Mouse (Mus musculus) gastrocnemius, postnatal 10 days (tissue): ENCODE measurements around the gene 4932438A13Rik. TPM values are rescaled to one million over a fixed set of nuclear protein-coding genes. Genes with fewer than 3 reads are reported as not detected.
A peak's percentile ranks its signal among the peaks of the same experiment; 100 is the strongest.

Source experiments
- DNase-seq: peaks from one replicate; pipeline ENCODE4 v3.0.0; 2021; ENCODE audit warnings: mixed read lengths
- long read RNA-seq, 2 experiments: library from polyadenylated mRNA; stranded (forward); transcript quantifications; one replicate each; pipeline ENCODE4 v2.0.0; 2021
- total RNA-seq, 2 experiments: library from RNA; stranded (reverse); gene quantifications; 2 replicates each; pipeline ENCODE4 v1.2.3; 2021

The 4932438A13Rik gene
- 10 to 100 TPM; 32.9 to 34.1 TPM for total RNA-seq
- long read RNA-seq, experiment 1, partial matches to known transcripts, result 0 of 2 reads
- long read RNA-seq, experiment 1, other reads (novel, unspliced or antisense), result 2 of 2 reads
- long read RNA-seq, experiment 2, partial matches to known transcripts, result 3 of 5 reads
- long read RNA-seq, experiment 2, other reads (novel, unspliced or antisense), result 2 of 5 reads

DNA sequence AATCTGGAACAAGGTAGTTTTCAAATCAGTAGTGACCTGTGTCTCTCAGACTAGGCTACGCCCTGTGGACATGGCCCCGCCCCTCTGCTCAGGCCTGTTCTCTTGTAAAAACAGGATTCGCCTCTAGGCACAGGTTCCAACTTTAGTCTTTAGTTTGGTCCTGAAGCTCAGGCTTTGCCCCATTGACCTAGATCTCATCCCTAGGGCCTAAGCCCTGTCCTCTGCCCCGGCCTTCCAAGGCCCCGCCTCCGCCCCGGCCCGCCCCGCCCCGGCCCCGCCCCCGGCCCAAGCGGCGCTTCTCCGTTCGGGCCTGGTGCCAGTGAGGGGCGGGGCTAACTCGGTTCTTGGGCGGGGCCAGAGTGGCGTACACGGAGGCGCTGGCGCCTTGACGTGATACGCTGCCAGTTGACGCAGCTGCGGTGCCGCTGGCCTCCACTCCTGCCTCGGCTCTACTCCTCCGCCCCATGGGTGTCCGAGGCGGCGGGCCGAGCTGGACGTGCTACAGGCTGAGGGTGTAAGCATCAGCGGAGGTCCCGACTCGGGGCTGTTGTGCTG, at the start of gene 4932438A13Rik:
Gene 4932438A13Rik, plus strand, starts transcription at position 384 of the 555 bp plus-strand sequence.
- peak; percentile 100 for DNase-seq

DNA sequence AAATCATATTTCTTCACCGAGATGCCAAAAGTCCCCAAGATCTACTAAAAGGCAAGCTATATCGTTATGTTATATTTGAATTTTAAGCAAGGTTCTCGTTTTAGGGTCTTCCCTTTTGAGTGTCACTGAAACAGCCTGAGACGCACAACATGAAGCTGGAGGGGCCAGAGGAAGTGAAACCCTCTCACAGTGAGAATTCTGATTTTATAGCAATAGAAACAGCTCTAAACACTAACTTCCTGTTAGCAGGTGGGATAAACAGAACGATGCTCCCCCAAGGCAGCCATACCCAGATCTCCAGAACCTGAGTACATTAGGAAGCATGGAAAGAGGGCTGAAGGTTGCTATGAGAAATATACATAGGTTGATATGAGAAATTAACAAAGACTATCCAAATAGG, 46.3 kb upstream of the 4932438A13Rik start:
- no peak for DNase-seq

GRCm38 (mm10) chr3:36819402-36819801, 43.5 kb upstream of the 4932438A13Rik start:
- DNase-seq, result no peak

- no peak for DNase-seq
Observed at GRCm38 (mm10) chr3:36821037-36821436, 41.9 kb upstream of the 4932438A13Rik start.

DNA sequence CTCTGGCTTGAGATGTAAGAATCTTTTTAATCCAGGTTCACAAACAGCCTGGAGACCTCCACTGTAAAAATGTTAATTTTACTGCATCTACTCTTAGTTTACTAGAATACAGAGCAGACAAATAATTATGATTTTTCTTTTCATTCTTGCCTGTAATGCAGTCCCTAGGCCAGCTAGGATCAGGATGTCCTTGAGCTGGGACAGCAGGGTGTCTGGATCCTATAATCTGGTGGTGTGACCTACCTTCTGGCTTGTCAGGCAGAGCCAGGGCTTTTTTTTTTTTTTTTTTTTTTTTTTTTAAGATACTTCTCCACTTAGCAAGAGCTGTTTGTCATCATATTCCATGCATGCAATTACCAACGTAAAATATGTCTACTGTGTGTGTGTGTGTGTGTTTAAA, 37.8 kb upstream of the 4932438A13Rik start:
- DNase-seq, result no peak

- DNase-seq, result no peak
Observed at GRCm38 (mm10) chr3:36825554-36825953, 37.4 kb upstream of the 4932438A13Rik start.

GRCm38 (mm10) chr3:36827274-36828025, 35.5 kb upstream of the 4932438A13Rik start:
- DNase-seq, result no peak

- DNase-seq, result no peak
Observed at GRCm38 (mm10) chr3:36830218-36830617, 32.7 kb upstream of the 4932438A13Rik start.

GRCm38 (mm10) chr3:36834426-36834825, 28.5 kb upstream of the 4932438A13Rik start:
- no peak for DNase-seq

DNA sequence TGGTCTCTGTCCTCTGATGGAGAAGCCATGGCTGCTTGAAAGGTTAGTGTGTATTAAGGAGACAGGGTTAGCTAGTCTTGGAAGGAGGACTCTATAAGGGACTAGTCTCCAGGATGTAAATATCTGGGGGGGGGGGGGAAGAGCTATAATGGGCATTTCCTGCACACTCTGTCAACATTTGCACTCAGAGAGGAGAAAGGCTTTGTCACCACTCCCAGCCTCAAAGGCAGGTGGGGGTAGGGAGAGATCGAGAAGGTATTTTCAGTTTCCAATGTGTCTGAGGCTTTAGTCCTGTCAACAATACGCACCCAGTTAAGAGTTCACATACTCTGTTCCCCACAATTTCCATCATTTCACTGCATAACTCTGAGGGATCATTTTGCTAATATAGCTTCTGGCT, 28.1 kb upstream of the 4932438A13Rik start:
- no peak for DNase-seq

DNA sequence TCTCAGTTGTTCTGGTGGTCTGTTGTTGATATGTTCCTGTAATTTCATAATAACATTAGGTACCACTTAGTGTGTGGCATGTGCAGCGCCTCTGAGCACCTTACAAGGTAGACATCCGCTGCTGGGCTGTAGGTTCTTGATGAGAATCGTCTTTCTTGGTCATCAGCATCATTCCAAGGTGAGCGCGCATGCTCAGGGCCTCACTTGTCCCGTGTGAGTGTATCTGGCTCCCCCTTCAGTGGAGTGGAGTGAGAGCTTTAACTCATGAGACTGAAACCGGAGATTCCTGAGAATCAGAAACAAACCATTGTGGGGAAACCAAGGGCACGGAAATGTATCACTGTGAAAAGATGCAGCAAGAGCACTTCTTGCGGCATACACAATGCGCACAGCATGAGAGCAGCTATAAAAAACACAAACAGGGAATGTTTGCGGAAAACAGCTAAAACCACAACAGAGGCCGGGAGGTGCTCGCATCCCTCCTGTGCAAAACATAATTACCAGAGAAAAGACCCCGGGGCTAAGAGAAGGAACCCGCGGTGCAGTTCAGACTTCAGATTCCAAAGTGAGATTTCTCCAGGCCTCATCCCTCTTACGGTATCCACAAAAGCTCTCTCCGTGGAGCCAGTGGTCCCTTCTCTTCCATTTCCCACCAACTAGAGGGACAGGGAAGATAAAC, 27.2 kb upstream of the 4932438A13Rik start:
- no peak for DNase-seq

- no peak for DNase-seq
Observed at GRCm38 (mm10) chr3:36836833-36837232, 26.1 kb upstream of the 4932438A13Rik start.

DNA sequence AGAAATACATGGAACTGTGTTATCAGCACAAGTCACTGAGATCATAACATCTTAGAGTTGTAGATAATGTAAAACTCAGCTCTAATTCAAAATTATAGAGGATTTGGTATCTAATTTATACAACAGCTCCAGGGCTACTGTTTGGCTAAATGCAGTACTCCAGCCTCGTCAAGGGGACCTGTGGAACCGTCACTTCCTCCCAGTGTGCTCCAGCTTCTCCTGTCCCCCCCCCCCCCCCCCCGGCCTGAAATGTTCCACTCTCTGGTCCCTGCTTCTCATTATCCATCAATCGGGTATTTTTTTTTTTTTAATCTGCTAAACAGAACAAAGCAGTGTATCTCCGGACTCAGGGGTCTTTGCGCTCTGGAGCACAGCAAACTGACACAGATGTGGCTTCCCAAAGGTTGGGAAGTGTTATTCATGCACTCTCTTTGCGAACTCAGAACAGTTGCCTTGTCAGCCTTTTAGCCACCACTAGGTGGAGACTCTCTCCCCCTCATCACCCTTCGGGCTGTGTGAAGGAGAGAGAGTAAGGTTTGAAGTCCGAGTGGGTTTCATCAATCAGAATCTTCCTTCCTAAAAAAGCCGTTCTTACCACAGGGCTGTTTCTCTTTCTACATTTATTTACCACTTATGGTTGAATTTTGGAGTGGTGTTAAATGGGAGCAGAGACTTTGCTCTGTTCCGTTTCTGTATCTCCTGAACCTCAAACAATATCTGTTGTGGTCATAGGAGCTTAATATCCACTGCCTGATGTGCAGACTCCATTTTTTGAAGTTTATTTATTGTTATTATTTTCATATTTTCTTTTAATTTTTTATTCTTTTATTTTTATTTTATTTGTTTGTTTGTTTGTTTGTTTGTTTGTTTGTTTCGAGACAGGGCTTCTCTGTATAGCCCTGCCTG, 22.0 kb upstream of the 4932438A13Rik start:
- DNase-seq, result peak; percentile 49

- DNase-seq, result no peak
Observed at GRCm38 (mm10) chr3:36853733-36854440, 9.0 kb upstream of the 4932438A13Rik start.

DNA sequence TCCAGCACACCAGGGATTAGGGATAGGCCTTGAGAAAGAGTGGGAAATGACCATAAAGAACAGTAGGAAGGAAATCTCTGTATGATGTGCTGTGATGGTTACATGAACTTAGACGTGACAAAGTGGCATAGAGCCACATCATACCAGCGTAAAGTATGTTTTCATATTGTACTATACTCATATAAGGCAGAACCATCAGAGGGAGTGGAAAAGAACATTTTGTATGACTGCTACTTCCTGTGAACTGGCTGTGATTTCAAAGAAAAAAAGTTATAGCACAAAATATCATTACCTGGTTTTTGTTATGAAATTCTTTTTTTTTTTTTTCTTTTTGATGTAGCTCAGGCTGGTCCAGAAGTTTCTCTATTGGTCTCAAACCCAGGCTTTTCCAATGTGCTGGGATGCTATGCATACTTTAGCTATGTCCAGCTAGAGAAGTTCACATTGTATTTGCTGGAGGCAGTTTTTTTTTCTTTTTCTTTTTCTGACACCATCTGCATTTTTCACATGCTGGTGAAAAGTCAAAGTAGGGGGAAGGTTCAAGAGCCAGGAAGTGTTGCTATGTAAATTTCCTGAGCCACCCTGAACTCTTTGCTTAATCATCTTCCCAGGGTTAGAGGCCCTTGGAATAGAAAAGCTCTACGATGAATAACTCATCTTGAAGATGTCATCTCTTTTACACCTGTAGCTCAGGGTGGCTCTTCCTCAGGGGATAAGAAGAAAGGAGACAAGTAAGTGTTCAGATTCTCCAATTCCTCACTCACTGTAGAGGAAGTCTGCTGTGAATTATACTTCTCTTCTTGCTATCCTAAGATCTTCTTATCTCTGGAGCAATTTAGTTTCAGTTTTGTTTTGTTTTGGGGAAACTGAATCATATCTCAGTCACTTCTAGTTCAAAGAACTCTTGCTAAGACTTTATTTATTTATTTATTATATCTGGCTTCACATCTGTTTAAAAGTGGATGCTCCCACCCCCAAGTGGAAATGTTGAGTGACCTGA, 1.2 kb upstream of the 4932438A13Rik start:
- DNase-seq, result no peak

GRCm38 (mm10) chr3:36863427-36863826, 523 bp downstream of the 4932438A13Rik start:
- DNase-seq, result no peak

DNA sequence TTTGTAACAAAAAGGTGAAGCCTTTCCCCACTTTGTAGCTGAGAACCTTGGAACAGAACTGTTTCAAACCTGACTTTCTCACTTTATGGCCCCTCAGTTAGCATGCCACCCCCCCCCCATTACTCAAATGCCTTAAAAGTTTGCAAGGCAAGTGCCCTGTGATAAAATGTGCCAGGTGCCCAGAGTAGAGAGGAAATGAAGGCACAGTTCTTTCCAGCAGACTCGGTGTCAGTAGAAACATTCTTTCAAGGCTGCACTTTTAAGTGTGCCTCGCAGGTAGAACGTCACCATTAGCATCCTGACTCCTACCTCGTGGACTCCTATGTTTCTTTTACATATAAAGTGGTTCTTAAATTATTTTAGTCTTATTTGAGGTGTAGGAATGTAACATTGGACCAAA, 977 bp downstream of the 4932438A13Rik start:
- no peak for DNase-seq

DNA sequence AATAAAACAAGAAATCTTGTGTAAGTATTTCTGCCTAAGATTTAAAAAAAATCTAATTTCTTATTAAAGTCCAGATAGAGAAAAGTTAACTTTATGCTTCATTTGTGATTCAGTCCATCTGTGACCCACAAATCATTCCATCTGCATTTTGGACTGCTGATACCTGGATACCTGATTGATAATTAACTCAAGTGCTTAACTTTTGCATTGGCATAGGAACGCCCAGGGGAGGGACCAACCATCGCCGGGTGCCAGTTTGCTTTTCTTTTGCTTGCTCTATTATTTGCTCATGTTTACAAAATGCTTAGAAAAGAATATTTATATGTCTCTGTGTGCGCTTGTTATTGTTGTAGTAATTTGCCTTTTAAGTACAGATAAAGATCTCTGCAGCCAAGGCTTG, 1.6 kb downstream of the 4932438A13Rik start:
- DNase-seq, result no peak

GRCm38 (mm10) chr3:36905372-36905771, 42.5 kb downstream of the 4932438A13Rik start:
- DNase-seq, result no peak

GRCm38 (mm10) chr3:36917832-36918231, 54.9 kb downstream of the 4932438A13Rik start:
- DNase-seq, result no peak
